Mouse (Mus musculus): ENCODE data around the gene Sgcg. TPM values are rescaled to one million over a fixed set of nuclear protein-coding genes. Genes with fewer than 3 reads are reported as not detected.

The Sgcg gene
- polyA plus RNA-seq, 1 experiment, result not detected

- no peak overlapping the region for H3K4me3 ChIP-seq (replicated peaks; ENCODE audit: control insufficient read depth, low read depth, low read length)
- TF ChIP-seq CTCF (IDR thresholded peaks at IDR 0.05; ENCODE audit: control insufficient read depth, insufficient read depth, low read length), result no peak
- no peaks in the 10 kb centered on the region for H3K4me1 ChIP-seq (ENCODE audit: control insufficient read depth, insufficient read depth, low read length)
- WGBS, result 92% methylated on average over 7 of the region's 7 CpGs
- no peak overlapping the region for H3K27ac ChIP-seq (ENCODE audit: control insufficient read depth, insufficient read depth, low read depth, low read length, poor library complexity)
Observed at GRCm38 (mm10) chr14:61191904-61192303, 66.4 kb downstream of the Sgcg start.

DNA sequence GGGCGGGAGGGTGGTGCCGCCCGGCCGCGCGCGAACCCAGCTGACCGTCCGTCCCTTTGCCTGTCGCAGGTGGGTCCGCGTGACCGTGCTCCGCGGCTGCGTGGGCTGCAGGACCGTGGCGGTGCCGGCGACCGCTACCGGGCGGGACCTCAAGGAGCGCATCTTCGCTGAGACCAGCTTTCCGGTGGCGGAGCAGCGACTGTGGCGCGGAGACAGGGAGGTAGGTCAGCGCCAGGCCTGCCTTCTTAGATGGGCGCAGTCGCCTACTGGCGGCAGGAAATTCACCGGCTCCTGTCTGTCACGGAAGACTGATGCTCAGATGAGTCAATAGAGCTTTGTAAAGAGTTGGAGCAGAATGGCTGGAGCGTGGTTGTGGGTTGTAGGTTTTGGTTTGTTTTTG is 85.1 kb downstream of the Sgcg start:
- Histone ChIP-seq H3K4me3 (replicated peaks; ENCODE audit: control insufficient read depth, low read depth, low read length) (peak overlapping the region; percentile 97), H3K27ac (ENCODE audit: control insufficient read depth, insufficient read depth, low read depth, low read length, poor library complexity) (peak overlapping the region; percentile 92), H3K4me1 (ENCODE audit: control insufficient read depth, insufficient read depth, low read length) (peaks cover 2% of the 10 kb centered on the region; the same call in 1 of the 2 replicates)
- under 1% methylated on average over 37 of the region's 37 CpGs for WGBS
- TF ChIP-seq CTCF (IDR thresholded peaks at IDR 0.05; ENCODE audit: control insufficient read depth, insufficient read depth, low read length) (peak; percentile 27; the same call in 1 of the 2 replicates), POLR2A (IDR thresholded peaks at IDR 0.05; ENCODE audit: borderline replicate concordance, control insufficient read depth, low read depth, low read length) (no peak)

- under 1% methylated on average over 51 of the region's 52 CpGs for WGBS
- peak overlapping the region; percentile 92 for H3K27ac ChIP-seq (ENCODE audit: control insufficient read depth, insufficient read depth, low read depth, low read length, poor library complexity)
- H3K4me1 ChIP-seq (ENCODE audit: control insufficient read depth, insufficient read depth, low read length), result peaks cover 2% of the 10 kb centered on the region; the same call in 1 of the 2 replicates
- TF ChIP-seq CTCF (IDR thresholded peaks at IDR 0.05; ENCODE audit: control insufficient read depth, insufficient read depth, low read length) (no peak), POLR2A (IDR thresholded peaks at IDR 0.05; ENCODE audit: borderline replicate concordance, control insufficient read depth, low read depth, low read length) (peak; percentile 89; the same call in 1 of the 2 replicates)
- peak overlapping the region; percentile 97 for H3K4me3 ChIP-seq (replicated peaks; ENCODE audit: control insufficient read depth, low read depth, low read length)
Observed at GRCm38 (mm10) chr14:61172548-61173158, 85.6 kb downstream of the Sgcg start.

- Histone ChIP-seq H3K4me1 (ENCODE audit: control insufficient read depth, insufficient read depth, low read length) (peaks cover 2% of the 10 kb centered on the region; the same call in 1 of the 2 replicates), H3K27ac (ENCODE audit: control insufficient read depth, insufficient read depth, low read depth, low read length, poor library complexity) (no peak overlapping the region), H3K4me3 (replicated peaks; ENCODE audit: control insufficient read depth, low read depth, low read length) (no peak overlapping the region)
- WGBS, result 65% methylated on average over 5 of the region's 5 CpGs
- TF ChIP-seq CTCF (IDR thresholded peaks at IDR 0.05; ENCODE audit: control insufficient read depth, insufficient read depth, low read length), result no peak
- TF ChIP-seq POLR2A (IDR thresholded peaks at IDR 0.05; ENCODE audit: borderline replicate concordance, control insufficient read depth, low read depth, low read length), result no peak
Observed at GRCm38 (mm10) chr14:61171261-61171970, 86.9 kb downstream of the Sgcg start.

Other genes starting within 250 kb of the Sgcg start
- 2.9 and 3.2 TPM in 2 replicates for gene Tnfrsf19, start 212.0 kb downstream of the Sgcg start, polyA plus RNA-seq (2011; ENCODE audit: insufficient read depth, insufficient read length, low replicate concordance, missing spikeins)
- 2.5 TPM in 2 replicates for gene Sacs, start 120.0 kb downstream of the Sgcg start, polyA plus RNA-seq (2011; ENCODE audit: insufficient read depth, insufficient read length, low replicate concordance, missing spikeins)
- gene Arl11, start 51.3 kb upstream of the Sgcg start, polyA plus RNA-seq (2011; ENCODE audit: insufficient read depth, insufficient read length, low replicate concordance, missing spikeins), result 1.8 and 9.2 TPM in 2 replicates
- gene Ebpl, start 101.9 kb upstream of the Sgcg start, polyA plus RNA-seq (2011; ENCODE audit: insufficient read depth, insufficient read length, low replicate concordance, missing spikeins), result 3.2 and 7.6 TPM in 2 replicates
- gene Kpna3, start 181.4 kb upstream of the Sgcg start, polyA plus RNA-seq (2011; ENCODE audit: insufficient read depth, insufficient read length, low replicate concordance, missing spikeins), result 12.4 and 16.7 TPM in 2 replicates

Data from bone marrow, adult 2 months (tissue).